Mouse (Mus musculus) left cerebral cortex, adult 18-20 months (tissue): ENCODE data around the gene Gm45808. TPM values are rescaled to one million over a fixed set of nuclear protein-coding genes. Genes with fewer than 3 reads are reported as not detected.

ENCODE experiments used
- DNase-seq, 2 experiments: peaks; one replicate each; pipeline ENCODE4 v3.0.0; 2021 to 2022; ENCODE audit warnings: low spot score in 2 of 2, mixed read lengths in 1 of 2
- total RNA-seq, 2 experiments: library from RNA; stranded (reverse); gene quantifications; 2 replicates each; pipeline ENCODE4 v1.2.3; 2021

Gene Gm45808
- total RNA-seq, 2 experiments from 2014 or later = 2.5 to 3.8 TPM

DNA sequence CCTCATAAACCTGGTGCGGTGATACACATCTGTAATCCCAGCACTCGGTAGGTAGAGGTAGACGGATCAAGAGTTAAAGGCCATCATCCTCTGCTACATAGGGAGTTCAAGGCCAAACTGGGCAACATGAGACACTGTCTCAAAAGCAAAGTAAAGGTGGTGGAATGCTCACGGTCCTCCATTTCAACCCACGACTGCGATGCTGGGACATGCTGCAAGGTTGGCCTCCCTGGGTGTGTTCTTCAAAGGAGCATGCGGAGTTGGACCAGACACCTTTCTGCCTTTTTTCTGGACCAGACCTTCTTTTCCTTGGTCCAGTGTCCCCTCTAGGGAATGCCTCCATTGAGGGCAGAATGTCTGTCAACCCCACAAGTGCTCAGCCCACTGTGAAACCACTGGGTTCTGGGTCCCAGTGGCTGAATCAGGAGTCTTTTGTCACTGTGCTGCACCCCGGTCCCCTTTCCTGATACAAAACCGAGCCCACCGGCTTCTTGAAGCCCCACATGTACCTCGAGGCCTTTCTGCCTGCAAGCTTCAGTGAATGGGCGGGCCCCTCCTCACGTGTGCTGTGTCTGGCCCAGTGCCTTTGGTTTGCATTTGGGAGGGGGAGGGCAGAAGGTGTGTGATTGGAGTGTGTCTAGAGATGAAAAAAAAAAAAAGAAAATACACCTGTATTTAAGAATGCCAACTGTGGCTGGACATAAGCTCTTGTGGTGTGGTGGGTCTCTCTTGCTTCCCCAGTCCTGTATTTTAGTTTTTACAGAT is 30.5 kb downstream of the Gm45808 start:
- no peak for DNase-seq

DNA sequence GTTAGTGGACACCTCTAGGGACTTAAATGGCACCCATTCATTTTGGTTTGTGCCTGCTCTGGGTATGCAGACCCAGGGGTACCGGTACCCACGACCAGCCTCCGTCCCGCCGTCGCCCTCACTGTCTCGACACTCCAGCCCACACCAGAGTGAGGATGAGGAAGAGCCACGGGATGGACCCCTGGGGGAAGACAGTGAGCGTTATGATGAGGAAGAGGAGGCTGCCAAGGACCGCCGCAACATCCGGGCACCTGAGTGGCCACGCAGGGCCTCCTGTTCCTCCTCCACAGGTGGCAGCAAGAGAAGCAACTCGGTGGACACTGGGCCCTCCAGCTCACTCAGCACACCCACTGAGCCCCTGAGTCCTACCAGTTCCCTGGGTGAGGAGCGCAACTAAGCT is 31.6 kb downstream of the Gm45808 start:
- DNase-seq = no peak

DNA sequence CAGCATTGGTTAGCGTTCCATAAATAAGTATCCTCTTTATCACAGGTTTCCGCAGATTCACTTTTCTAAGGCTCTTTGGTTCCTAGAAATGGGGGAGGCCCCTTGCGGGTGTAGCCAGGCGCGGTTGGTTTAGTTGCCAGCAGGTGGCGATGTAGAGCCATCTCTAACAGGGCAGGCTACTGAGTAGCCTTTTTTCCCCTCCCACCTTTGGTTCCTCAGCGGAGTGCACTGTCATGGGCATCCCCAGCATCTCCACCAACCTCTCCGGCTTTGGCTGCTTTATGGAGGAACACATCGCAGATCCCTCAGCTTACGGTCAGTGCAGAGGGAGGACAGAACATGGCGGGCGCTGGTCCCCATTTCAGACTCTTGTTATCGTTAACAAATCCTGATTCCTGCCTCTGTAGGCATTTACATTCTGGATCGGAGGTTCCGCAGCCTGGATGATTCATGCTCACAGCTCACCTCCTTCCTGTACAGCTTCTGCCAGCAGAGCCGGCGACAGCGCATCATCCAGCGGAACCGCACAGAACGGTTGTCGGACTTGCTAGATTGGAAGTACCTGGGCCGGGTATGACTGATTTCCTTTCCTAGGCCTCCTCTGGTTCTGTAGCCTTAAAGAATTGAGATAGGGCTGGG is 35.1 kb downstream of the Gm45808 start:
- peak; percentile 90 to 93 for DNase-seq

DNA sequence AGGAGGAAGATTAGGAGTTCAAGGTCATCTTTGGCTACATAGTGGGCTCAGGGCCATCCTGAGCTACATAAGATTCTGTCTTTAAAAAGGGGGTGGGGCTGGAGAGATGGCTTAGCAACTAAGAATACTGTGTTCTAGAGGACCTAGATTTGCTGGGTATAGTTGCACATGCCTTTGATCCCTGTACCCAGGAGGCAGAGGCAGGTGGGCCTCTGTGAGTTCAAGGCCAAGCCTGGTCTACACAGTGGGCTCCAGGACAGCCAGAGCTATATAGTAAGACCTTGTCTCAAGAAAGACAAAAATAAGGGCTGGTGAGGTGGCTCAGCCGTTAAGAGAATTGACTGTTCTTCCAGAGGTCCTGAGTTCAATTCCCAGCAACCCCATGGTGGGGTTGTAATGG is 36.6 kb downstream of the Gm45808 start:
- no peak for DNase-seq

DNA sequence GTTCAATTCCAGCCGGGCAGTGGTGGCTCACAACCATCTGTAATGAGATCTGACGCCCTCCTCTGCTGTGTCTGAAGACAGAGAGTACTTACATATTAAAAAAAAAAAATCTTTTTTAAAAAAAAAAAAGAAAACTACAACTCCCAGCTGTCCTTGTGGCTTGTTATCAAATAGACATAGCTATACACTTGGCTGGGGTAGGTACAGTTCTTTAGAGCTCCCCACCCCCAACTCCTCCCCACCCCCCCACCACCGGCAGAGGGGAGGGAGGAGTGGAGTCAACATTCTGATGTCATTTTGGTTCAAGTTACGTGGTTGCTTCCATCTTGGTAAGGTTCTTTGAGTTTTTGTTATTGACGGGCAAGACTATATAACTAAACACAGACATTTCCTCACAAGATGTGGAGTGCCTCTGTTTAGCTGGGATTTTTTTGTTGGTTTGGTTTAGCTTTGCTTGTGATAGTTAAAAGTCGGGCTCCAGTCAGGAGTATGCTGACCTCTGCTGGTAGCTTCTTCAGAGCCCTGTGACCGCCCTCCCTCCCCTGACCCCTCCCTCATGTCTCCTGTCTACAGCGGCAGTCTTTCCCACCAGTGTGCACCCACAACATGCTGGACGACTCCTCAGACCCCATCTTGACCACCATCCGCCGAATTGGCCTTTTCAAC is 39.2 kb downstream of the Gm45808 start:
- DNase-seq = no peak

DNA sequence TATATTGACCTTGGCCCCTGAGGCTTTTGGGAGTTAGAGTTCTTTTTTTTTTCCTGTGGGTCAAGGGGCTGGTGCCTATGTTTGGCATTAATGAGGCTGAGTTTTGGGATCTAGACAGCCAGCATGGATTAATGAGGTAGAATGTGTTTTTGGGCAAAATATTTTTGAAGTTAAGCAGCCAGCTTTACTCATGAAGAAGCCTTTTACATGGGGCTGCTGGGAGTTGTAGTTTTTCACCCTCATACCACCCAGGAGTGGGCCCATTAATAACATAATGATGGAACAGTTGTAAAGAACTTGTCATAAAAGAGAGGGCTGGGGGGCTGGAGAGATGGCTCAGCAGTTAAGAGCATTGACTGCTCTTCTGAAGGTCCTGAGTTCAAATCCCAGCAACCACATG is 40.0 kb downstream of the Gm45808 start:
- no peak for DNase-seq

DNA sequence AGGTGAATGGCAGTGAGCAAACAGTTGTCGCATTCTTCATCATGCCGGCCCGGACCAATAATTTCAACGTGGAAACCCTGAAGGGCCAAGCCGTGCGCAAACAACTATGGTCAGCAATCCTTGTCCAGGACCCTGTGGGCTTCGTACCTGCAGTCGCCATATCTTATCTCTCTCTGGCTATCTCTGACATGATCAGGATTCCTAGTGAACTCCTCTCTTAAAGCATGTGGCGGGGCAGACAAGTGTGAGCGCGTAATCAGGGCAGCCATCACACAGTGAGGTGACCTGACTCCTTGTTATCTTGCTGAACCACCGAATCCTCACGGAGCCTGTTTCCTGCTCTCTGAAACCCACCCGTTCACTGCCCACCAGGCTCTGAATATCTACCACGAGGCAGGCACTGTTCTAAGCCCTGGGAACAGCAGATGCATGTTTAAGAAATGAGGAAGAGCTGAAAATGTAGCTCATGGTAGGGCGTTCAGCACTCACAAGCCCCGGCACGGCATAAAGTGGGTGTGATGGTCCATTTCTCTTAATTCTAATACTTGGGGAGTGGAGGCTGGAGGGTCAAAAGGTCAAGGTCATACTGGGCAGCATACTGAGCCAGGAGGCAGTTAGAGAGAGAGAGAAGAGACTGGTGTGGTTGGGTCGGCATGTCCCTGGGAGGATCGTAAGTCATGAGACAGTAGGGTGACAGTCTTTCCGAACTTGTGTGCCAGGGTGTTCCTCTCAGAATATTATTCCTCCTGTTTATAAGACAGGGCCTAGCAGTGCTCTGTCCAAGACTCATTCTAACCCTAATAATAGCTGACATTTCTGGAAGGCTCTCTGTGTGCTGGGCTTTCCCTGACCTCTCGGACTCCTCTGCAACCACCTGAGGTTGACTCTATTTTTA is 42.8 kb downstream of the Gm45808 start:
- DNase-seq = no peak

DNA sequence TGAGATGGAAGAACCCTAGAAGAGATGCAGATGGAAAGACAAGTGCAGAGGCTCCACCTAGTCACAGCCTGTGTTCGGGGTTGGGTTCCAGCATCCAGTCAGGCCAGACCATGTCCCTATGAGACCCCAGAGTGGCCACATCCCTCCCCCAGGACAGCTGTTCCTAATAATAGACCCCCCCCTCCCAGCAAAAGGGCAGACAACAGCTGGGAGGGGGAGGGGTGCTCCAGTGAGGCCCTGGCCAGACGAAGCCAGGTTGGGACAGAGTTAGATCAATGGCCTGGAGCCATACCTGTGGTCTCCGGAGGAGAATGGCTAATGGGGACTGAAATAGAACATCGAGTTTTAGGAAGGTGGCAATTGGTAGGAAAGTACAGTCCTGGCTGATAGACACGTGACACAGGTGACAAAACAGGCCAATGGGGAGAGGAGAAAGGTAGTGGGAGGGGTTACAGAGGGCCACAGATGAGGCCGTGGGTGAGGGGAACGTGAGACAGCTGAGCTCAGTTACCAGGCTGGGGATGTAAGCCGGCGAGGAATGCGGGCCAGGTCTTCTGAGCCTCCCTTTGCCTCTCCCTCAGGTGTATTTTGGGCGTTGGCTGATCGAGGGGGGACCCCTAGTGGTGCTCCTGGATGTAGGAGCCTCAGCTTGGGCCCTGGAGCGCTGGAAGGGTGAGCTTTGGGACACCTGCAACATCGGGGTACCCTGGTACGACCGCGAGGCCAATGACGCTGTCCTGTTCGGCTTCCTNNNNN is 48.9 kb downstream of the Gm45808 start, which contains the start of gene Ruvbl2:
Ruvbl2 (minus strand) TSS at position 576 of the 756 bp plus-strand sequence.
- DNase-seq = no peak

DNA sequence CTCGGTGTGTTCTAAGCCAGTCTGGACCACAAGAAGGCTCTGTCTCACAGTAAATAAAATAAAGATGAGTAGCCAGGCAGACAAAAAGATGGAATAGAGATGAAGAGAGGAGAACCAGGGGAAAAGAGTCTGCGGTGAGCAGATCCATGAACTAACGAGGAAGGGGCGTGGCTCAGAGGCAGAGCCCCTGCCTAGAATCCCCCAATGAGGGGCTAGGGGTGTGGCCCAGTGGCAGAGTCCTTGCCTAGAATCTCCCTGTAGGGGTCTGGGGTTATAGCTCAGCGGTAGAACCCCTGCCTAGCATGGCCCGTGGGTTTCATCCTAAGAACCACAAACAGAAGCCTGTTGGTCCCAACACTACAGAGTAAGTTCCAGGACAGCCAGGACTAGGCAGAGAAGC is 49.6 kb downstream of the Gm45808 start:
- DNase-seq = no peak

DNA sequence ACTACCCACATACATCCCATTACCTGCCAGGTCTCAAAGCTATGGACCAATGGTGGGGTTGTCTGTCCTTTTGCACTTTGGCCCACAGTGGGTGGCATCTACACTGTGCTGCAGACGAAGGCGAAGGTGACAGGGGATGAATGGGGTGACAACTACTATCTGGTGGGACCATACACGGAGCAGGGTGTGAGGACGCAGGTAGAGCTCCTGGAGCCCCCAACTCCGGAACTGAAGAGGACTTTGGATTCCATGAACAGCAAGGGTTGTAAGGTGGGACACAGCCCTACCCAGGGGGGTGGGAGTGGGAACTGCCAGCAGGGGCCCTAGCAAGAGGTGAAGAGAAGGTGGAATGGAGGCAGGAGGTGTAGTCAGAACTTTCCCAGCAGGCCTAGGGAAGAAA is 50.2 kb downstream of the Gm45808 start:
- no peak for DNase-seq

DNA sequence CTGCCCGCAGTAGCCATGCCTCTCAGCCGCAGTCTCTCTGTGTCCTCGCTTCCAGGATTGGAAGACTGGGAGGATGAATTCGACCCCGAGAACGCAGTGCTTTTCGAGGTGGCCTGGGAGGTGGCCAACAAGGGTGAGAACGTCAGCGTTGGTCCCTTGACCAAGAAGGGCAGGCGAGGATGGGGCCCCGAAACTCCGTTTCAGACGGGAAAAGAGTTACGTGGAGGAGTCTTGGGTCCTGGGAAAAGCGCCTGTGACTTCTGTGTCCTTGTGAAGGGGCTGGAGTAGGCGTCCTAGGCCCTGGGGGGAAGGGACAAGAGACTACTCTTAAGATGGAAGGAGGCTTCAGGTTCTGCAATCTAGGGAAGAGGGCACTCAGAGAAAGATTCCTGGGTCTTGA is 51.6 kb downstream of the Gm45808 start:
- no peak for DNase-seq

DNA sequence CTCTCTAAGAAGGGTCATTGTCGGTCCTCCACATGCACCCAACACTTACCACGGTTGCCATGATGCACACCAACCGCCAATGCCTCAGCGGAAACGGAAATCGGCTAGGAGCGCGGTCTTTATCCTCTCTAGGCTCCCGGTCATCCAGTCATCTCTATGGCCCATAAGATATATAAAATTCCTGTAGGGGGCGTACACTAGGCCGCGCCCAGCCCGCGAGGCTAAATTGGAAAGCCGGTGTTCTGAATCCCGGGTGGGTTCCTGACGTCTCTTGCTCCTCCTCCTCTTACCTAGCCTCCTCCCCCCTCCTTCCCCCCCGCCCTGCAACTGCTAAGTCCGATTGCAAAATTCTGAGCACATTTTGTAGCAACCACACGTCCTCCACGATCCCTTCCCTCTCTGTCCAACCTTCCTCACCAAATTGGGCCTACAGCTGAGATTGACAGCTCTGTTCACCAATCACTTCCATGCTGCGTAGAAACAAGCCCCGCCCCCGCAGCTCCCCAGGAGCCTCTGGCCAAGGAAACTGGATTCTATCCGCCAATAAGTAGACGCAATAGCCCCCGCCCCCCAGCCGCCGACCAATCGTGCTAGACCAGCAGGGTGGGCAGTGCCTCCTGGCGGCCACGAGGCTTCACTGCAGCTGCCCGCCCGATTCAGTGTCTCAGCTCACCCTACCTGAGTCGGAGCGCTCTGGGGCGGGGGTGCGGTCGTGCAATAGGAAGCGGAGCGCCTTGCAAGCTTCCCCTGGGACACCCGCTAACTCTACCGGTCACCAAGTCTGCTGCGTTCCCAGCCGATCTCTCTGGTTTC is 52.2 kb downstream of the Gm45808 start, which contains the start of gene Gys1:
Gys1 (plus strand) TSS at position 642 of the 813 bp plus-strand sequence.
- DNase-seq = peak; percentile 100

DNA sequence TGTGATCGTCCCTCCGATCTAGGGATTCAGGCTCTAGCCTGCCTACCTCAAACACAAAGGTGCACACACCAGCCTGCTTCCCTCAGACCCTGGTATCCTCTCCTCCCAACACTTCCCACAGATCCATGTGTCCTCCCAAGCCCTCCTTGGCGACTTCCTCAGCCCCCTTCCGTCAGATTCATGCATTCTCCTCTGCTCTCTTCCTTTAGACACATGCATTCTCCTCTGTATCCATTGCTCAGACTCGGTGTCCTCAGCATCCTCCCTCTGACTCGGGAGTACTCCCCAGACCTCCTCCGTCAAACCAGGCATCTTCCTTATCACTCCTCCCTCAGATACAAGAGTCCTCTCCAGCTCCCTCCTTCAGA is 52.8 kb downstream of the Gm45808 start:
- DNase-seq = no peak

DNA sequence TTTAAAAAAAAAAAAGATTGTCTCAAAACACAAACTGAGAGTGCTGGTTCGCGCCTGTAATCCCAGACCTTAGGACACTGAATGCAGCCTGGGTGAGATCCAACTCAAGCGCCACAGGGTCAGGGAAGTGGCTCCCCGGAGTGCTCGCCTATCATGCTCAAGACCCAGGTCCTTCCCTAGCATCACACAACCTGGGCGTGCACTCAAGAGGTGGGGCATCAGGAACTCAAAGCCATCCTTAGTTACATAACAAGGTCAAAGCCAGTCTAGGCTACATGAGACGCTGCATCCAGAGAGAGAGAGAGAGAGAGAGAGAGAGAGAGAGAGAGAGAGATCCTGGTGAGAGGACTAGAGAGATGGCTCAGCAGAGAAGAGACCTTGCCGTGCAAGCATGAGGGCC is 60.1 kb downstream of the Gm45808 start:
- DNase-seq = no peak

DNA sequence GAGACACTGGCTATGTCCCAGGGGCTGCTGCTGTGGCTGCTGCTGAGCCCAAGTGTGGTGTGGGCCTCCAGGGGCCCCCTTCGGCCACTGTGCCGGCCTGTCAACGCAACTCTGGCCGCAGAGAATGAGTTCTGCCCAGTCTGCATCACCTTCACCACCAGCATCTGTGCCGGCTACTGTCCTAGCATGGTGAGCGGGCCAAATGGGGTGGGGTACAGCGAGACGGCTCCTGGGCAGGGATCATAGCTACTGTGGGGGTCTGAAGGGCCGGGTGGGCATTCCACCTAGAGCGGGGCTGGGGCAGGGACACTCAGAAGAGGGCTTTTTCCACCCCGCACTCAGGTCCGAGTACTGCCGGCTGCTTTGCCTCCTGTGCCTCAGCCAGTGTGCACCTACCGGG is 65.4 kb downstream of the Gm45808 start:
- no peak for DNase-seq

DNA sequence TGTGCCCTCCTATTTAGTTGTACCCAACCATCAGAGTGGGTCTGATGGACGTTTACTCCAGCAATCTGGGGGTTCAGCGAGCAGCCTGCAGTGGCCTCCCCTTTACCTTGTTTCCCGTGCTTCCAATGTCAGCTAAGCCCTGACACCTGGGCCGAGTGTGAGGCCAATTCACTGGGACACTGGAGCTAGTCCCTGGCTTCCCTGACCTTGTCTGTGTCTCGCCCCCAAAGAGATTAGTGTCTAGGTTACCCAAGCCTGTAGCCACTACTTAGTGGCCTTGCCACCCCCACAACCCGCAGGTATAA is 66.0 kb downstream of the Gm45808 start, which contains the start of gene Lhb:
Lhb (plus strand) TSS at position 206 of the 305 bp plus-strand sequence.
- no peak for DNase-seq

DNA sequence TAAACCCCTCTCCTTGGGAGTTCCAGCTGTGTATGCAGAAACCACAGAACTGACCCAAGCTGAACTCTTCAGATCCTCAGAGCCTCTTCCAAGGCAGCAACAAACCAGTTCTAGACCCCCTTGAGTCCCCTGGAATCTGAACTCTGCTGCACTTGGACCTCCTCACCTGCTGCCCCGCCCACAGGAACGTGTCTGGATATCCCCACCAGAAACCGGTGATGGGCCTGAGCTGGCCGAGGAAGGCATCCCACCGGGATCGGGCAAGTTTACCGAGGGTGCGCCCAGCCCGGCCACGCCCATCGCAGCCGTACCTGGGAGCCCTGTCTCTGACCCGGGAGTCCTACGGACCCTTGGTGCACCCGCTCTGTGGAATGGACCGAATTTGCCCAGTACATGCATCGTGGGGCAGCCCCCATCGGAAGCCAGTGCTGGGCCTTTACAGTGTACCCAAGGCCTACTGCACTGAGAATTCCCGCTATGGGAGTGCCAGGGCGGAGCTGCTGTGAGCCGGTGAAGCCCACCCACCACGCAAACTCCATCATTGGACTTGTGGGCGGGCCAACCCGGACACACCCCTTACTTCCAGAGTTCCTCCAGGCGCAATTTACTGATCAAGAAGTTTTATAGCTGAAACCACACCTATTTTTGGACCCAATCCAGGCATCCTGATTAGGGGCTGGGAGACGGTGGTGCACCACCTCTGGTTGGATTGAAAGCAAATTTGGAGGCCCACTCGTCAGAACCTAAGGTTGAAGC is 66.6 kb downstream of the Gm45808 start:
- DNase-seq = no peak

DNA sequence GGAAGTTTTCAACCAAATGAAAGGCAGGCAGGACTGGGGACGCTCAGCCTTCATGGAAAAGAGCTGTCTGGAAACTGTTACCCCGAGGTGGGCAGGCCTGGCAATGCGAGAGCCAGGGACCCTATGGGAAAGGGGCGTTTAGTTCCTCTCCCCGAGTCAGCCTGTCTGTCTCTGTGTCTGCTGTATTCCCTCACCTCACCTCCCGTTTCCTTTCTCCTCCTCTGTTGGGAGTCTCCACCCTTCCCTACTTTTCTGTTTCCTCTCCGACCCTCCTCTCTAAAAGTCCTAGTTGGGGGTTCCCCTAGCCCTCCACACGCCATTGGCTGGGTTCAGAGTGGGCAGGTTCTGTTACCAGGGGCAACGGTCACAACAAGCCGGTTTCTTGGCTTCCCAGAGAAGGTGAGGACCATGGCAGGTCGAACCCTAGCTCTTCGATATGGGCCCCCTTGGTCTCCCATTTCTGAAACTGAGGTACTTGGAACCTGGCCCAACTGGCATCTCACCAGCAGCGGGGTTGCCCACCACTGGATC is 68.6 kb downstream of the Gm45808 start:
- no peak for DNase-seq
